Mouse (Mus musculus) forebrain, embryonic 16.5 days (tissue): ENCODE measurements around the gene Prelp. TPM values are rescaled to one million over a fixed set of nuclear protein-coding genes. Genes with fewer than 3 reads are reported as not detected.

Source experiments
- ATAC-seq: fragments of 200-750 bp; cut with Nextera tagmentation; 2 replicates; pipeline ENCODE4 v1.8.0; 2017; ENCODE audit warnings: mild to moderate bottlenecking, moderate library complexity
- H3K27ac ChIP-seq: fragments of 300-500 bp; sonication (generic); 2 replicates; pipeline ENCODE4 v1.5.1; 2014; ENCODE audit warnings: low read length, control low read depth
- H3K27me3 ChIP-seq: fragments of 300-500 bp; sonication (generic); replicated peaks from 2 replicates; pipeline ENCODE4 v1.6.1; 2014; ENCODE audit warnings: low read length; ENCODE audit not compliant: control insufficient read depth, insufficient read depth
- H3K36me3 ChIP-seq: fragments of 300-500 bp; sonication (generic); 2 replicates; pipeline ENCODE4 v1.6.1; 2014; ENCODE audit not compliant: control insufficient read depth, insufficient read depth
- H3K4me1 ChIP-seq: fragments of 300-500 bp; sonication (generic); replicated peaks from 2 replicates; pipeline ENCODE4 v1.6.1; 2014; ENCODE audit warnings: low read length; ENCODE audit not compliant: control insufficient read depth, insufficient read depth
- H3K4me2 ChIP-seq: fragments of 300-500 bp; sonication (generic); 2 replicates; pipeline ENCODE4 v1.6.1; 2014; ENCODE audit warnings: mild to moderate bottlenecking, low read length, control low read depth
- H3K4me3 ChIP-seq: fragments of 300-500 bp; sonication (generic); replicated peaks from 2 replicates; pipeline ENCODE4 v1.5.1; 2014; ENCODE audit warnings: mild to moderate bottlenecking, low read length, control low read depth
- H3K9ac ChIP-seq: fragments of 300-500 bp; sonication (generic); replicated peaks from 2 replicates; pipeline ENCODE4 v1.6.1; 2014; ENCODE audit warnings: low read depth, low read length, control low read depth
- H3K9me3 ChIP-seq: fragments of 300-500 bp; sonication (generic); 2 replicates; pipeline ENCODE4 v1.6.1; 2016; ENCODE audit warnings: low read length; ENCODE audit not compliant: control insufficient read depth
- WGBS: fragments of 180-500 bp; shearing (Covaris S2); extraction: QIAGEN DNeasy Blood & Tissue Kit; methylation state at CpG from one replicate; pipeline ENCODE4 v1.1.7; 2014; 5-methylcytosine and 5-hydroxymethylcytosine counted together
- polyA plus RNA-seq: library from polyadenylated mRNA; unstranded; fragments of >200 nt; fragmentation: Nextera tagmentation; extraction: Ambion mirVana; gene quantifications from 2 replicates; pipeline ENCODE4 v1.2.1, GENCODE M21; 2015

Gene Prelp
- polyA plus RNA-seq, 1 experiment from 2014 or later, result 2.8 TPM

DNA sequence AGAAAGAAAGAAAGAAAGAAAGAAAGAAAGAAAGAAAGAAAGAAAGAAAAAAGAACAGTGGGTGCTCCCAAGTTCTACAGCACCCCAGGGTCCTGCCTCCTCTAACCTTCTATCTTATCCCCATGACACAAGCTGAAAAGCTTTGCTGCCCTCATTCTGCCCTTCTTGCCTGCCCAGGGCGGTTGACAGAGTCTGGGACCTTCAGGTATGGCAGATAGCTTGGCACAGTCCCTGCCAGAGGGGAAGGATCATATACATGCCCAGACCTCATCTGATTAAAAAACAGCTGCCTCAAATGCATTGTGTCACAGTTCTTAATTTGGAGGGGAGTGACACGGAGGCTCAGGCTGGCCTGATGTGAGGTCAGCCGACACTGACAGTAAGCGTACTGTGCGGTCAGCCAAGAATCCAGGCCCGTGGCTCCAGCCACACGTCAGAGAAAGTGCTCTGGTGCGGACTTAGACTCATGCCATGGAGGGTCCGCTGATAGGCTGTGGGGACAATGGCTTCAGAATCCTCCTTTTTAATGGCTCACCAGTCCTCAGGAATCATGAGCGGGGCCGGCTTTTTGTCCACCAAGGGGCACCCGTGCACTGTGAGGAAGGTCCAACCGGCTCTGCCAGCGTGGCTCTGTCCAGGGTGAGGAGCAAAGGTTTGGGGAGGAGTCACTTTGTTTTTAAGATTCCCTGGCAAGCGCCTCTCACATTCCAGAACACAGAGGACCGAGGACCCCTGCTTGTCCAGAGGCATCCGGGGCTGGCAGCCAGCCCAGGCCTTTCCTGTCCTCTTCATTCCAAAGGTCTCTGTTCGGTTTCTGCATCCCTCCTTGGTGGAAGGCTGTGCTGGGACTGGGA is 40.3 kb upstream of the Prelp start:
- Histone ChIP-seq H3K9ac (no peak overlapping the region), H3K4me1 (peaks cover 5% of the 10 kb centered on the region), H3K27me3 (no peaks in the 10 kb centered on the region), H3K4me3 (no peak overlapping the region), H3K9me3 (no peaks in the 10 kb centered on the region), H3K27ac (no peak overlapping the region), H3K4me2 (no peak overlapping the region), H3K36me3 (no peaks in the 10 kb centered on the region)
- WGBS, result 8% methylated on average over 18 of the region's 18 CpGs
- ATAC-seq, result peak; percentile 58

DNA sequence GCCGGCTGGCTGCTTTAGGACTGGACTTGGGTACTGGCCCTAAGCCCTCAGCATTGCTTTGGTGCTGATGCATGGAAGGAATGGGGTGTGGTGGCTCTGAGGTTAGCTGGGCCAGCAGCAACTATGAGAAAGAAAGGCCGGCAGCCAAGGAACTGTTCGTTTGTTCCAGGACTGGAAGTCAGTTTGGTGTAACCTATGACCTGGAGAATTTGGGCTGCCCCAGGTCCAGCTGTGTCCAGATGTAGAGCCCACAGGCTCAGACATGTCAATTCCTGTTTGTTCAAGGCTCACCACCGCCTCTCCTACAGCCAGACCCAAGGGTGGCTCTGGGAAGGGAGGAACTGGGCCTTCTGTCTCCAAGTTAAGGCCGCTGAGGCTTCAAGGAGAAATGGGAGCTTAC is 38.3 kb upstream of the Prelp start:
- WGBS, result 78% methylated on average over 5 of the region's 5 CpGs
- no peaks in the 10 kb centered on the region for H3K27me3 ChIP-seq
- no peak for ATAC-seq

DNA sequence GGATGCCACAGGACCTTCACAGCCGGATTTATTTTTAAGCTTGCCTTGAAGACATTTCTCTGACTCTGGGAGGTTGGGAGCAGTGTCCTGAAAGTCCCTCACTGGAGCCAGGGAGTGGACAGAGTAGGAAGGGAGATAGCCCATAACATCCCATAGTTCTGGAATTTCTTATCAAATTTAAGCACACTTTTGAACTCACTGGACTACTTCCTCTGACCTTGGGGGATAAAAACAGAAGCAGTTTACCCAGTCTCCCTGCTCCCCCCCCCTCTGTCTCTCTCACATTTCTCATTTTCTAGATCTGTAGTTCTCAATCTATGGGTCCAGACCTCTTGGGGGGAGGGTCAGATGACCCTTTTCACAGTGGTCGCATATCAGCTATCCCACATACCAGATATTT is 32.8 kb upstream of the Prelp start:
- Histone ChIP-seq H3K27me3 (no peaks in the 10 kb centered on the region), H3K4me2 (no peak overlapping the region), H3K9me3 (no peaks in the 10 kb centered on the region), H3K27ac (no peak overlapping the region), H3K36me3 (no peaks in the 10 kb centered on the region), H3K4me3 (no peak overlapping the region), H3K4me1 (no peaks in the 10 kb centered on the region), H3K9ac (no peak overlapping the region)
- no peak for ATAC-seq
- WGBS, result 73% methylated on average over 2 of the region's 2 CpGs

More for the DNA sequence above, 38.3 kb upstream of the Prelp start:
- Histone ChIP-seq H3K27ac (no peak overlapping the region), H3K9ac (no peak overlapping the region), H3K9me3 (no peaks in the 10 kb centered on the region), H3K4me1 (peaks cover 5% of the 10 kb centered on the region), H3K4me3 (no peak overlapping the region), H3K36me3 (no peaks in the 10 kb centered on the region), H3K4me2 (no peak overlapping the region)

DNA sequence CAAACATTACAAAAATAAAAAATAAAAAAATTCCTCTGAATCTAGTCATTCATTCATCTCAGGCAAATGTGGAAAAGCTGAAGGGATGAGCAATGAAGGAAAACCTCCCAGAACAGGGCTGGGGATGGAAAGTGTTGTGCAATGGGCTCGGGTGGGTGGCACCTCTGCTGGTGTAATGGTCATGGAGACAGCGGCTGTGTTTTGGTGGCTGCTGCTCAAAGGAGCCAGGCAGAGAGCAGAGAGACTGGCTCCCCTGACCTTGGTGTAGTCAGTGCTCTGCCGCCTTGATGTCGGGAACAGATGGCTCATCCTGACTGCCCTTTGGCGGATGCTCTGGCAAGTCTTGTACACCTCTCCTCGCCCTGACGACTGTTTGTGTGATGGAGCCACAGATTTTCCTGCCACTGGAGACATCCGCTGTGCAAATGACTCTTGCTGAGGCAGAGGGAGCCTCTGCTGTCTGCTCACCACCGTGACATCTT is 32.1 kb upstream of the Prelp start:
- Histone ChIP-seq H3K9ac (no peak overlapping the region), H3K27ac (no peak overlapping the region), H3K4me3 (no peak overlapping the region), H3K36me3 (no peaks in the 10 kb centered on the region), H3K27me3 (no peaks in the 10 kb centered on the region), H3K4me1 (no peaks in the 10 kb centered on the region), H3K4me2 (no peak overlapping the region), H3K9me3 (no peaks in the 10 kb centered on the region)
- ATAC-seq, result no peak
- WGBS, result 58% methylated on average over 9 of the region's 9 CpGs

DNA sequence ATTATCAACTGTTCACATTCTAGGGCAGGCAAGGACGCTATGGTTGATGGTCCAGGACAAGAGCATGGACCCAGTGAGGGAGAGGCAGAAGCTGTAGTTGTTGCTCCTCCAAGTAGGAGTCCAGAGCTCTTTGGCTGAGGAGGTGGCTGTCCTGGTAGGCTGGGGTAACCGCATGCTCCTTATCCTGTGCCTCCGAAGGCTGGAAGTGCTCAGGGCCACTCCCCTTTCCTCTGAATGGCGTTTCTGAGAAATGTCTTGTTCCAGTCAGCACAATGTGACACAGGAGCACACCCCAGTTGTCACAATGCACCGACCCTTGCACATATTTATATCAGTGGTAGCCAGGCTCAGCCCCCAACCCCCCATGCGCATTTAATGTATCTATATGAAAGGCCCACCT is 30.4 kb upstream of the Prelp start:
- no peak for ATAC-seq
- Histone ChIP-seq H3K4me2 (no peak overlapping the region), H3K4me1 (no peaks in the 10 kb centered on the region), H3K9ac (no peak overlapping the region), H3K4me3 (no peak overlapping the region), H3K27ac (no peak overlapping the region), H3K36me3 (no peaks in the 10 kb centered on the region), H3K9me3 (no peaks in the 10 kb centered on the region), H3K27me3 (no peaks in the 10 kb centered on the region)
- WGBS, result 64% methylated on average over 6 of the region's 6 CpGs

DNA sequence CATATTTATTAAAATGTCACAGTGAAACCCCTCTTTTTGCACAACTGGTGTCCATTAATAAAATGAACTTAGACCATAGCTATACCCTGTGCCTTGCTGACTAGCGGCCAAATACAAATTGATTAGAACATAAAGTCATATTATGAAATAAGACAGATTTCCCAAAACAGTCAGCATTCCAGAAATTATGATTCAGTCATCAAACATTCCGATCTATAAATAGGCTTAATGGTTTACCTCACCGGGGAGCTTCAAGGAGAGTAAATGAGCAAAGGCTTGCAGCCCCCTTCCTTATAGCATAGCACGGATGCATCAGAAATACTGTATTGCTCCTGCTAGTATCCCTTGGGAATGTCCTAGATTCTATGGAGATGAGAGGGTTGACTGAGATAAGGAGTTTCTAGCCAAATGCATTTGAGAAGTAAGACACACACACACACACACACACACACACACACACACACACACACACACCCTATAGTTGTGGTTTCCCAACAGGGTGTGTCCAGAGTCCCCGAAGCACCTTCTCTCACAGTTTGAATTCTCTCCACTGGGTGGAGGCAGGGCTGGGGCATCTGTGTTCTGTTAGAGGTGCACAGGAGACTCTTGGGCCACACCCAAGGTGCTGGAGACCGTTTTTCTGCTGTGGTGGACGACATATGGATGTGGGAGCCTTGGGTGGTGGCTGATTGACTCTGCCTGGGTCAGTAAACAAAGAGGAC is 29.0 kb upstream of the Prelp start:
- 83% methylated on average over 7 of the region's 7 CpGs for WGBS
- Histone ChIP-seq H3K27me3 (no peaks in the 10 kb centered on the region), H3K4me1 (no peaks in the 10 kb centered on the region), H3K9ac (no peak overlapping the region), H3K4me2 (no peak overlapping the region), H3K27ac (no peak overlapping the region), H3K4me3 (no peak overlapping the region), H3K36me3 (no peaks in the 10 kb centered on the region), H3K9me3 (no peaks in the 10 kb centered on the region)
- ATAC-seq, result no peak

DNA sequence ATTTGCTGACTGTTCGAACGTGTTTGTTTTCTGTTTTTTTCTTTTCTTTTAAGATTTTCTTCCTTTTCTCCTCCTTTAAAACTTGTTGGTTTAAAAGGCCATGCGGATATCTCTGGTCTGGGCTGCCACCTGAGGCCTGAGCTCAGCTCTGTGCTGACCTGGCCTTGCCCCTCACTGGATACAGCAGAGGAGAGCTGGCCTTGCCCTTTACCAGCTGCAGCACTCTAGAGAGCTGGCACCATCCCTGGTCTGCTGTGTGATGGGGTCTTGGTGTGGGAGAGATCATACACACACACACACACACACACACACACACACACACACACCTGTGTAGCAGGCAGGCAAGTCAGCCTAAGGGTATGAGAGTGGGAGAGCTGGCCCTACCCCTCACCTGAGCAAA is 23.9 kb upstream of the Prelp start:
- H3K36me3 ChIP-seq, result no peaks in the 10 kb centered on the region
- WGBS, result 85% methylated on average over 3 of the region's 3 CpGs
- no peak overlapping the region for H3K27ac ChIP-seq
- H3K27me3 ChIP-seq, result no peaks in the 10 kb centered on the region
- H3K4me3 ChIP-seq, result no peak overlapping the region
- no peak overlapping the region for H3K9ac ChIP-seq
- H3K4me2 ChIP-seq, result no peak overlapping the region
- ATAC-seq, result no peak
- no peaks in the 10 kb centered on the region for H3K9me3 ChIP-seq
- no peaks in the 10 kb centered on the region for H3K4me1 ChIP-seq

DNA sequence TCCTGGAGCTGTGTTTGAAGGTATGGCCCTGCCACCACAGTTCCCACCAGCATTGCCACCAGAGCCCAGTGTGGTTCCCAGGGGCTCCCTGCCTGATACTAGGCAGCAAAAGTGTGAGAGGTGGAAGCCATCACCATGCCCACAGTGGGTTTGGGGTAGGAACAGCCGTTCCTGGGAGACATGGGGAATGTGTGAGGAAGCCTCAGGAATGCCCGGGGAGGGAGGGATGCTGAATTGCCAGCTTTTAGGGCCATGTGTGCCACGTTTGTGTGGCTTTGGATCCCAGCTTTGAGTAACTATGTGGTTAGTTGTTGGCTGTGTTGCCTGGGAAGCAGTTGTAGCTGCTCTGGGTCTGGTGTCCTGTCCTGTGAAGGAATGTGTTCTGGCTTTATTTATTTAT is 20.7 kb upstream of the Prelp start:
- no peaks in the 10 kb centered on the region for H3K9me3 ChIP-seq
- no peak overlapping the region for H3K27ac ChIP-seq
- no peaks in the 10 kb centered on the region for H3K4me1 ChIP-seq
- no peak for ATAC-seq
- H3K36me3 ChIP-seq, result no peaks in the 10 kb centered on the region
- H3K4me3 ChIP-seq, result no peak overlapping the region
- no peak overlapping the region for H3K9ac ChIP-seq
- 82% methylated on average over 3 of the region's 3 CpGs for WGBS
- H3K27me3 ChIP-seq, result no peaks in the 10 kb centered on the region
- no peak overlapping the region for H3K4me2 ChIP-seq

DNA sequence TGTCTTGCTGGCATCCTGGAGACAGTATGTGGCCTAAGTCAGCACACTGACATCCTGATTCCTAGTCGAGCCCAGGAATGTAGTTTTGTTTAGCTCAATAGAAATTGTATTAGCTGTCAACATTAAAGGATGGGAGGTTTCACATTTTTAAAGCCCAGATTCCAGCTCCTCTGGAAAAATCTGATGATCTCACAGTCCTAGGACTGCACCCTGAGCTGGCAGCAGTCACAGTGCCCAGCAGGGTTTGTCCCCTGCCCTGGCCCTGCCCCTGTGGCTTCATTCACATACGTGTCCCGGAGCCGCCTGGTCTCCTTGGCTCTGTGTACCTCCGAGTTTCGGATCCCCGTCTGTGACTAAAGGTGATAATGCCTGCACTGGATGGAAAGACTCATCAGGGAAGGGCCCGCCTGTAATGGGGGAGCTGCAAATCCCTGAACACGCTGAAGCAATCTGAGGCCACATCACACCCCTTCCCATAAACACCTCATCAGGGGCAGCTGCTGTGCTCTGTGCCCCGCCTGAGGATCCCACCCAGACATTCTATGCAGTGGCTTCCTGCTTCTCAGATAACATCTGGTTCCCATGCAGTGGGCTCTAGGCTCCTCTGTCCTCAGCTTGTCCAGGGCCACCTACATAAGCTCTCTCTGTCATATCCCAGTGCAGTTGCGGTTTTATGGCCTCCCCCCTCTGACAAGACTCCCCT is 20.1 kb upstream of the Prelp start:
- Histone ChIP-seq H3K4me2 (no peak overlapping the region), H3K9me3 (no peaks in the 10 kb centered on the region), H3K36me3 (no peaks in the 10 kb centered on the region), H3K4me3 (no peak overlapping the region), H3K27ac (no peak overlapping the region), H3K9ac (no peak overlapping the region), H3K4me1 (no peaks in the 10 kb centered on the region), H3K27me3 (no peaks in the 10 kb centered on the region)
- WGBS, result 82% methylated on average over 11 of the region's 11 CpGs
- ATAC-seq, result no peak
